Mouse (Mus musculus) CH12.LX (cell line): ENCODE results near the gene Tmem19. TPM values are rescaled to one million over a fixed set of nuclear protein-coding genes. Genes with fewer than 3 reads are reported as not detected.

Experiments
- DNase-seq: peaks from one replicate; pipeline ENCODE4 v3.0.0-alpha.2; 2013; ENCODE audit errors: extremely low read depth
- H3K27ac ChIP-seq: 2 replicates; pipeline ENCODE4 v1.5.1; 2012; ENCODE audit warnings: low read depth, mild to moderate bottlenecking, control low read depth, moderate library complexity; ENCODE audit not compliant: insufficient read depth
- H3K27me3 ChIP-seq: replicated peaks from 2 replicates; pipeline ENCODE3; 2012; ENCODE audit warnings: inconsistent platforms
- H3K36me3 ChIP-seq, 2 experiments: replicated peaks in 1 of 2; 2 replicates each; pipeline versions ENCODE3 to v1.6.1; 2012; ENCODE audit warnings: inconsistent platforms in 1 of 2, low read length in 1 of 2, mild to moderate bottlenecking in 1 of 2, mixed read lengths in 1 of 2, moderate library complexity in 1 of 2; ENCODE audit not compliant: control insufficient read depth in 1 of 2, insufficient read depth in 1 of 2
- H3K4me1 ChIP-seq, 2 experiments: 2 replicates each; pipeline ENCODE4 v1.6.1; 2012; ENCODE audit warnings: inconsistent platforms in 1 of 2, moderate library complexity in 1 of 2; ENCODE audit not compliant: insufficient read depth in 2 of 2, control insufficient read depth in 1 of 2
- H3K4me2 ChIP-seq: 2 replicates; pipeline ENCODE4 v1.6.1; 2012; ENCODE audit warnings: low read depth, mild to moderate bottlenecking, control low read depth; ENCODE audit not compliant: poor library complexity, insufficient read depth, severe bottlenecking
- H3K4me3 ChIP-seq, 3 experiments: fragments of 150-350 bp in 1 of 3; sonication (generic) in 1 of 3; replicated peaks in 1 of 3; 2 replicates each; pipeline versions ENCODE3 to v1.5.1; 2011 to 2012; ENCODE audit warnings: low read depth in 2 of 3, low read length in 2 of 3, mild to moderate bottlenecking in 2 of 3, moderate library complexity in 2 of 3, control low read depth in 1 of 3, improper control_type of control experiment in 1 of 3, inconsistent platforms in 1 of 3, mixed read lengths in 1 of 3; ENCODE audit not compliant: poor library complexity in 1 of 3
- H3K79me2 ChIP-seq: replicated peaks from 2 replicates; pipeline ENCODE4 v1.6.1; 2012; ENCODE audit warnings: mild to moderate bottlenecking, moderate library complexity; ENCODE audit not compliant: control insufficient read depth, poor library complexity, insufficient read depth, severe bottlenecking; ENCODE audit errors: extremely low read depth
- H3K9ac ChIP-seq: 2 replicates; pipeline ENCODE4 v1.6.1; 2012; ENCODE audit warnings: low read depth, mild to moderate bottlenecking, control low read depth, moderate library complexity; ENCODE audit not compliant: insufficient read depth
- H3K9me3 ChIP-seq: replicated peaks from 2 replicates; pipeline ENCODE3; 2012; ENCODE audit warnings: low read length, inconsistent platforms, mixed read lengths
- BHLHE40 ChIP-seq: IDR thresholded peaks from 2 replicates; pipeline ENCODE4 v1.6.1; 2011; ENCODE audit warnings: mild to moderate bottlenecking, low read depth, low read length, improper control_type of control experiment
- CHD1 ChIP-seq: IDR thresholded peaks from 2 replicates; pipeline ENCODE4 v1.6.1; 2012; ENCODE audit warnings: low read depth, low read length, improper control_type of control experiment, inconsistent platforms
- CHD2 ChIP-seq: IDR thresholded peaks from 2 replicates; pipeline ENCODE4 v1.6.1; 2011; ENCODE audit warnings: low read length, improper control_type of control experiment
- CTCF ChIP-seq, 2 experiments: IDR thresholded peaks in 1 of 2; conservative IDR thresholded peaks in 1 of 2; 2 replicates each; pipeline ENCODE4 v1.5.1; 2011 to 2012; ENCODE audit warnings: low read depth in 2 of 2, low read length in 2 of 2, improper control_type of control experiment in 1 of 2, inconsistent platforms in 1 of 2, mild to moderate bottlenecking in 1 of 2, moderate library complexity in 1 of 2
- E2F4 ChIP-seq: IDR thresholded peaks from 2 replicates; pipeline ENCODE4 v1.6.1; 2011; ENCODE audit warnings: low read depth, low read length, improper control_type of control experiment; ENCODE audit not compliant: insufficient replicate concordance
- ELF1 ChIP-seq: IDR thresholded peaks from 2 replicates; pipeline ENCODE4 v1.6.1; 2014; ENCODE audit warnings: low read depth, mild to moderate bottlenecking, inconsistent platforms, low read length, improper control_type of control experiment
- EP300 ChIP-seq: IDR thresholded peaks from 2 replicates; pipeline ENCODE4 v1.6.1; 2011; ENCODE audit warnings: low read length, improper control_type of control experiment
- ETS1 ChIP-seq: conservative IDR thresholded peaks from 2 replicates; pipeline ENCODE4 v1.6.1; 2012; ENCODE audit warnings: low read depth, mild to moderate bottlenecking, inconsistent platforms, low read length, improper control_type of control experiment, moderate library complexity
- HCFC1 ChIP-seq: IDR thresholded peaks from 2 replicates; pipeline ENCODE4 v1.6.1; 2012; ENCODE audit warnings: low read depth, mild to moderate bottlenecking, inconsistent platforms, low read length, improper control_type of control experiment
- IRF4 ChIP-seq: IDR thresholded peaks from 2 replicates; pipeline ENCODE4 v1.6.1; 2014; ENCODE audit warnings: low read depth, mild to moderate bottlenecking, inconsistent platforms, low read length, improper control_type of control experiment
- JUN ChIP-seq: IDR thresholded peaks from 2 replicates; pipeline ENCODE4 v1.6.1; 2011; ENCODE audit warnings: low read depth, mild to moderate bottlenecking, low read length, improper control_type of control experiment, moderate library complexity; ENCODE audit not compliant: insufficient read depth
- MAFK ChIP-seq: IDR thresholded peaks from 2 replicates; pipeline ENCODE4 v1.6.1; 2011; ENCODE audit warnings: low read length, improper control_type of control experiment; ENCODE audit not compliant: insufficient replicate concordance
- MAX ChIP-seq: IDR thresholded peaks from 2 replicates; pipeline ENCODE4 v1.6.1; 2011; ENCODE audit warnings: low read length, improper control_type of control experiment
- MAZ ChIP-seq: IDR thresholded peaks from 2 replicates; pipeline ENCODE4 v1.6.1; 2012; ENCODE audit warnings: low read depth, mild to moderate bottlenecking, inconsistent platforms, low read length, improper control_type of control experiment, moderate library complexity
- MEF2A ChIP-seq: IDR thresholded peaks from 2 replicates; pipeline ENCODE4 v1.6.1; 2014; ENCODE audit warnings: low read depth, mild to moderate bottlenecking, inconsistent platforms, low read length, improper control_type of control experiment, borderline replicate concordance
- NRF1 ChIP-seq: IDR thresholded peaks from 2 replicates; pipeline ENCODE4 v1.6.1; 2014; ENCODE audit warnings: low read depth, mild to moderate bottlenecking, inconsistent platforms, low read length, improper control_type of control experiment, moderate library complexity
- POLR2A ChIP-seq: IDR thresholded peaks from 2 replicates; pipeline ENCODE4 v1.6.1; 2011; ENCODE audit warnings: low read depth, mild to moderate bottlenecking, improper control_type of control experiment, low read length
- RCOR1 ChIP-seq: conservative IDR thresholded peaks from 2 replicates; pipeline ENCODE4 v1.6.1; 2012; ENCODE audit warnings: low read depth, mild to moderate bottlenecking, inconsistent platforms, low read length, improper control_type of control experiment
- SIN3A ChIP-seq: IDR thresholded peaks from 2 replicates; pipeline ENCODE4 v1.6.1; 2012; ENCODE audit warnings: low read length, improper control_type of control experiment, inconsistent platforms
- SMC3 ChIP-seq: IDR thresholded peaks from 2 replicates; pipeline ENCODE4 v1.6.1; 2011; ENCODE audit warnings: low read depth, low read length, improper control_type of control experiment
- TCF12 ChIP-seq: IDR thresholded peaks from 2 replicates; pipeline ENCODE4 v1.6.1; 2014; ENCODE audit warnings: low read depth, mild to moderate bottlenecking, inconsistent platforms, low read length, improper control_type of control experiment
- UBTF ChIP-seq: IDR thresholded peaks from 2 replicates; pipeline ENCODE4 v1.6.1; 2012; ENCODE audit warnings: low read depth, mild to moderate bottlenecking, inconsistent platforms, low read length, improper control_type of control experiment, moderate library complexity
- USF1 ChIP-seq: IDR thresholded peaks from 2 replicates; pipeline ENCODE4 v1.6.1; 2014; ENCODE audit warnings: low read depth, mild to moderate bottlenecking, inconsistent platforms, low read length, improper control_type of control experiment
- ZMIZ1 ChIP-seq: IDR thresholded peaks from 2 replicates; pipeline ENCODE4 v1.6.1; 2012; ENCODE audit warnings: low read depth, mild to moderate bottlenecking, inconsistent platforms, low read length, improper control_type of control experiment
- ZNF384 ChIP-seq: IDR thresholded peaks from 2 replicates; pipeline ENCODE4 v1.6.1; 2012; ENCODE audit warnings: low read depth, low read length, improper control_type of control experiment, inconsistent platforms
- dilution Hi-C: fragments of 300-500 bp; cut with MboI; formaldehyde crosslinking; loops from 2 replicates; pipeline ENCODE4 v1.14.3; 2020; ENCODE audit warnings: low sequenced_read_pairs; ENCODE audit not compliant: extremely low pct_unique_long_range_greater_than_20kb, extremely low pct_ligation_motif_present
- in situ Hi-C: fragments of 300-500 bp; cut with MboI; formaldehyde crosslinking; loops from 3 replicates; pipeline ENCODE4 v1.14.3; 2019; ENCODE audit warnings: low sequenced_read_pairs, low pct_ligation_motif_present, low pct_unique_long_range_greater_than_20kb, mixed read lengths
- polyA plus RNA-seq: library from polyadenylated mRNA; unstranded; fragments of >175 nt; gene quantifications from 2 replicates; pipeline ENCODE4 v1.2.1, GENCODE M21; 2012; ENCODE audit warnings: low read depth; ENCODE audit not compliant: insufficient read length
- total RNA-seq, 2 experiments: library from RNA; depleted of rRNA; stranded (reverse); fragments of 300-350 nt in 1 of 2; fragments of >200 nt in 1 of 2; gene quantifications; 2 replicates each; pipeline ENCODE4 v1.2.3; 2012 to 2014

The Tmem19 gene
- total and polyA plus RNA-seq, 3 experiments = 25.7 to 29.3 (median 26.0) TPM

GRCm38 (mm10) chr10:115315473-115316171 lies 46.7 kb downstream of the Tmem19 start, which contains the start of gene Rab21 (continued):
- TF ChIP-seq MEF2A (peak; percentile 77; the same call in 1 of the 2 replicates), POLR2A (peak; percentile 93), CHD2 (no peak), ZNF384 (no peak), HCFC1 (peak; percentile 69)

DNA sequence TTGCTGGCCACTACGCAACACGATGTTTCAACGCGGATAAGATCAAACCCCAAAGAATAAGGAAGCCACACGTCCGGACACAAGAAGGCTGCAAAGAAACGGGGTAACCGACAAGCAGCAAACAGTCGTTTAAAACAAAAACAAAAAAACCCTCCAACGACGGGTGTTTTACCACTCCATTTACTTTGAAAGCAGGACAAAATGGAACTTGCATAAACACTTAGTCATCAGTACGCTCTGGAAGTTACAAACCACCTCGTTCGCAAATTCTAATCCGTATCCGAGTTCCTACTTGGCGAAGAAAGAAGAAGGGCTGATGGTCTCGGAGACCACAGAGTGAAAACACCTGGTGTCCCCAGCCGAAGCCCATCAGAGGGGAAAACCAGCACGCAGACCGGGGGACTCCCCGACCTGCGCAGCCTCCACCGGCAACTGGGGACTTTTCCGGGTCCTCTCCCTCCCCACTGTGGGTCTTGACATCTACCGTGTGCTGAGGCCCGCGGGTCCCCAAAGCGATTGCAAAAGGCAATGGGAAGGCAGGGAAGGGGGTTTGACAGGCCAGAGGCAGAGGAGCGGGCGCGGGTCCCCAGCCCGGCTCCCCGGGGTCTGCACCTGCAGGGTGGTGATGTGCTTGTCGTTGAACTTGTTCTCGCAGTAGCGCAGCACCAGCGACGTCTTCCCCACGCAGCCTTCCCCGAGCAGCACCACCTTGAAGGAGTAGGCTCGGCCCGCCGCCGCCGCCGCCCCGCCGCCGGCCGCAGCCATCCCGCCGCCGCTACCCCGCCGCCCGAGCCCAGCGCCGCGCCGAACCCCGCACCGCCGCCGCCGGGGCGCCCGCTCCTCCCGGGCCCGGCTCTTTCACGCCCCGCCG lies 47.5 kb downstream of the Tmem19 start:
- Histone ChIP-seq H3K4me2 (peak overlapping the region; percentile 98; the same call in 1 of the 2 replicates), H3K36me3 (peaks cover 0 to 24% of the 10 kb centered on the region in 2 experiments), H3K9ac (peak overlapping the region; percentile 87), H3K27me3 (no peaks in the 10 kb centered on the region), H3K79me2 (peaks cover 43% of the 10 kb centered on the region), H3K9me3 (no peaks in the 10 kb centered on the region), H3K27ac (peak overlapping the region; percentile 97), H3K4me1 (peaks cover 10 to 40% of the 10 kb centered on the region in 2 experiments), H3K4me3 (peak overlapping the region; percentile 67 to 86 (median 84))
- dilution Hi-C loops = no loop called here
- in situ Hi-C loops = loop anchor here (10.0 kb wide), 1 partner anchor 300 kb away; no protein-coding TSS in a partner anchor
- peak; percentile 52; the same call in 1 of the 2 replicates for TF ChIP-seq MAX
- TF ChIP-seq MEF2A = peak; percentile 77; the same call in 1 of the 2 replicates
- TF ChIP-seq ETS1 = peak; percentile 81
- TF ChIP-seq CTCF (conservative IDR thresholded peaks at IDR 0.05 in 1 of 2, IDR thresholded peaks at IDR 0.05 in 1 of 2; ENCODE audit: low read depth in 2 of 2, low read length in 2 of 2) = no peak
- no peak for TF ChIP-seq CHD2
- no peak for TF ChIP-seq E2F4
- TF ChIP-seq ZMIZ1 = peak; percentile 60; the same call in 1 of the 2 replicates
- TF ChIP-seq UBTF = peak; percentile 94
- TF ChIP-seq USF1 = no peak
- TF ChIP-seq SIN3A = peak; percentile 72
- TF ChIP-seq POLR2A = no peak; the same call in 1 of the 2 replicates
- peak; percentile 95 for TF ChIP-seq TCF12
- TF ChIP-seq SMC3 = no peak
- no peak; the same call in 1 of the 2 replicates for TF ChIP-seq ZNF384
- TF ChIP-seq MAZ = 0 out of 2 replicates have a peak, but pooled peaks have one; percentile 54
- TF ChIP-seq IRF4 = peak; percentile 41; the same call in 1 of the 2 replicates
- peak; percentile 98 for TF ChIP-seq CHD1
- peak; percentile 80 for TF ChIP-seq NRF1
- TF ChIP-seq MAFK = peak; percentile 57; the same call in 1 of the 2 replicates
- 0 out of 2 replicates have a peak, but pooled peaks have one; percentile 50 for TF ChIP-seq RCOR1
- TF ChIP-seq JUN = no peak
- TF ChIP-seq EP300 = peak; percentile 75
- peak; percentile 80 for TF ChIP-seq ELF1
- peak; percentile 71 for TF ChIP-seq BHLHE40
- TF ChIP-seq HCFC1 = peak; percentile 45; the same call in 1 of the 2 replicates
- TF ChIP-seq, all 38 proteins: peak for 17
- DNase-seq = peak; percentile 92
